Mouse (Mus musculus) hindbrain, embryonic 12.5 days (tissue): ENCODE measurements around the gene Itpr3. TPM values are rescaled to one million over a fixed set of nuclear protein-coding genes. Genes with fewer than 3 reads are reported as not detected.
A peak's percentile ranks its signal among the peaks of the same experiment; 100 is the strongest.

Experiments used
- ATAC-seq: fragments of 200-750 bp; cut with Nextera tagmentation; 2 replicates; pipeline ENCODE4 v1.8.0; 2017; ENCODE audit warnings: moderate TSS enrichment; ENCODE audit not compliant: low FRiP score
- H3K27ac ChIP-seq: fragments of 300-500 bp; sonication (generic); 2 replicates; pipeline ENCODE4 v1.5.1; 2016; ENCODE audit warnings: mild to moderate bottlenecking
- H3K27me3 ChIP-seq: fragments of 300-500 bp; sonication (generic); 2 replicates; pipeline ENCODE4 v1.6.1; 2016; ENCODE audit warnings: mild to moderate bottlenecking
- H3K36me3 ChIP-seq: fragments of 300-500 bp; sonication (generic); 2 replicates; pipeline ENCODE4 v1.6.1; 2016; ENCODE audit warnings: mild to moderate bottlenecking
- H3K4me1 ChIP-seq: fragments of 300-500 bp; sonication (generic); 2 replicates; pipeline ENCODE4 v1.6.1; 2016
- H3K4me2 ChIP-seq: fragments of 300-500 bp; sonication (generic); replicated peaks from 2 replicates; pipeline ENCODE4 v1.6.1; 2016; ENCODE audit warnings: mild to moderate bottlenecking
- H3K4me3 ChIP-seq: fragments of 300-500 bp; sonication (generic); 2 replicates; pipeline ENCODE4 v1.5.1; 2016; ENCODE audit warnings: mild to moderate bottlenecking
- H3K9ac ChIP-seq: fragments of 300-500 bp; sonication (generic); 2 replicates; pipeline ENCODE4 v1.6.1; 2016; ENCODE audit warnings: mild to moderate bottlenecking, moderate library complexity
- H3K9me3 ChIP-seq: fragments of 300-500 bp; sonication (generic); replicated peaks from 2 replicates; pipeline ENCODE4 v1.6.1; 2016; ENCODE audit warnings: mild to moderate bottlenecking
- WGBS: fragments of 180-500 bp; shearing (Covaris S2); methylation state at CpG from one replicate; pipeline ENCODE4 v1.1.7; 2016; 5-methylcytosine and 5-hydroxymethylcytosine counted together
- polyA plus RNA-seq: library from polyadenylated mRNA; unstranded; fragments of >200 nt; fragmentation: Nextera tagmentation; extraction: Ambion mirVana; gene quantifications from 2 replicates; pipeline ENCODE4 v1.2.1, GENCODE M21; 2016

Itpr3 gene
- polyA plus RNA-seq, 1 experiment from 2014 or later = 2.8 TPM

GRCm38 (mm10) chr17:27123813-27124375 is 66.8 kb downstream of the Itpr3 start:
- Histone ChIP-seq H3K4me3 (no peak overlapping the region), H3K36me3 (peaks cover 22% of the 10 kb centered on the region), H3K4me1 (peaks cover 31% of the 10 kb centered on the region), H3K27me3 (peaks cover 12% of the 10 kb centered on the region; the same call in 1 of the 2 replicates), H3K9me3 (no peaks in the 10 kb centered on the region), H3K4me2 (no peak overlapping the region), H3K27ac (no peak overlapping the region), H3K9ac (no peak overlapping the region)
- ATAC-seq = no peak
- 79% methylated on average over 7 of the region's 7 CpGs for WGBS

GRCm38 (mm10) chr17:27125185-27125584 is 68.1 kb downstream of the Itpr3 start:
- Histone ChIP-seq H3K27ac (no peak overlapping the region; the same call in 1 of the 2 replicates), H3K4me3 (no peak overlapping the region), H3K4me2 (no peak overlapping the region), H3K27me3 (peaks cover 10% of the 10 kb centered on the region; the same call in 1 of the 2 replicates), H3K36me3 (peaks cover 22% of the 10 kb centered on the region), H3K9me3 (no peaks in the 10 kb centered on the region), H3K9ac (no peak overlapping the region), H3K4me1 (peaks cover 35% of the 10 kb centered on the region)
- no peak for ATAC-seq
- WGBS = 30% methylated on average over 12 of the region's 12 CpGs

GRCm38 (mm10) chr17:27125669-27126202 is 68.6 kb downstream of the Itpr3 start:
- Histone ChIP-seq H3K4me2 (no peak overlapping the region), H3K9ac (no peak overlapping the region), H3K9me3 (no peaks in the 10 kb centered on the region), H3K4me1 (peaks cover 35% of the 10 kb centered on the region), H3K4me3 (no peak overlapping the region), H3K27me3 (peaks cover 8% of the 10 kb centered on the region; the same call in 1 of the 2 replicates), H3K36me3 (peaks cover 22% of the 10 kb centered on the region), H3K27ac (no peak overlapping the region)
- 82% methylated on average over 11 of the region's 11 CpGs for WGBS
- ATAC-seq = no peak

- 0 out of 2 replicates have a peak overlapping the region, but pooled peaks have one; percentile 1 for H3K9ac ChIP-seq
- H3K36me3 ChIP-seq = peaks cover 17% of the 10 kb centered on the region
- H3K4me2 ChIP-seq = no peak overlapping the region
- H3K4me1 ChIP-seq = peaks cover 38% of the 10 kb centered on the region
- no peaks in the 10 kb centered on the region for H3K27me3 ChIP-seq
- no peaks in the 10 kb centered on the region for H3K9me3 ChIP-seq
- no peak overlapping the region for H3K27ac ChIP-seq
- whole genome bisulfite sequencing = 81% methylated on average over 10 of the region's 10 CpGs
- H3K4me3 ChIP-seq = no peak overlapping the region
- no peak for ATAC-seq
Measured at GRCm38 (mm10) chr17:27126974-27127373, 69.9 kb downstream of the Itpr3 start.

GRCm38 (mm10) chr17:27128189-27128588 is 71.1 kb downstream of the Itpr3 start:
- no peak for ATAC-seq
- peaks cover 48% of the 10 kb centered on the region for H3K4me1 ChIP-seq
- no peak overlapping the region for H3K4me2 ChIP-seq
- WGBS = 92% methylated on average over 5 of the region's 5 CpGs
- no peak overlapping the region for H3K27ac ChIP-seq
- no peak overlapping the region for H3K9ac ChIP-seq
- peaks cover 9% of the 10 kb centered on the region for H3K36me3 ChIP-seq
- no peaks in the 10 kb centered on the region for H3K27me3 ChIP-seq
- no peaks in the 10 kb centered on the region for H3K9me3 ChIP-seq
- no peak overlapping the region for H3K4me3 ChIP-seq

- Histone ChIP-seq H3K27me3 (no peaks in the 10 kb centered on the region), H3K4me2 (no peak overlapping the region), H3K27ac (no peak overlapping the region), H3K9me3 (no peaks in the 10 kb centered on the region), H3K4me3 (no peak overlapping the region), H3K36me3 (peaks cover under 1% of the 10 kb centered on the region), H3K9ac (peak overlapping the region; percentile 42; the same call in 1 of the 2 replicates), H3K4me1 (peaks cover 54% of the 10 kb centered on the region)
- no peak for ATAC-seq
- WGBS = 80% methylated on average over 13 of the region's 13 CpGs
Measured at GRCm38 (mm10) chr17:27129291-27129690, 72.2 kb downstream of the Itpr3 start.

- ATAC-seq = no peak
- Histone ChIP-seq H3K27ac (peak overlapping the region; percentile 60; the same call in 1 of the 2 replicates), H3K27me3 (peaks cover 2% of the 10 kb centered on the region; the same call in 1 of the 2 replicates), H3K9ac (peak overlapping the region; percentile 42; the same call in 1 of the 2 replicates), H3K9me3 (no peaks in the 10 kb centered on the region), H3K4me3 (no peak overlapping the region), H3K4me2 (no peak overlapping the region), H3K36me3 (no peaks in the 10 kb centered on the region; the same call in 1 of the 2 replicates), H3K4me1 (peaks cover 55% of the 10 kb centered on the region)
- 84% methylated on average over 7 of the region's 7 CpGs for WGBS
Measured at GRCm38 (mm10) chr17:27129819-27130218, 72.7 kb downstream of the Itpr3 start.

GRCm38 (mm10) chr17:27130246-27130645 is 73.1 kb downstream of the Itpr3 start:
- Histone ChIP-seq H3K9ac (peak overlapping the region; percentile 27; the same call in 1 of the 2 replicates), H3K36me3 (no peaks in the 10 kb centered on the region; the same call in 1 of the 2 replicates), H3K27me3 (peaks cover 5% of the 10 kb centered on the region; the same call in 1 of the 2 replicates), H3K9me3 (no peaks in the 10 kb centered on the region), H3K4me3 (no peak overlapping the region), H3K4me1 (peaks cover 55% of the 10 kb centered on the region), H3K4me2 (no peak overlapping the region), H3K27ac (peak overlapping the region; percentile 60)
- no peak for ATAC-seq
- 55% methylated on average over 9 of the region's 9 CpGs for WGBS

GRCm38 (mm10) chr17:27131240-27131665 is 74.1 kb downstream of the Itpr3 start:
- Histone ChIP-seq H3K4me3 (no peak overlapping the region), H3K4me1 (peaks cover 50% of the 10 kb centered on the region), H3K9ac (peak overlapping the region; percentile 19; the same call in 1 of the 2 replicates), H3K36me3 (no peaks in the 10 kb centered on the region), H3K4me2 (no peak overlapping the region), H3K9me3 (no peaks in the 10 kb centered on the region), H3K27ac (no peak overlapping the region), H3K27me3 (peaks cover 7% of the 10 kb centered on the region; the same call in 1 of the 2 replicates)
- WGBS = 85% methylated on average over 10 of the region's 10 CpGs
- no peak for ATAC-seq

GRCm38 (mm10) chr17:27132238-27132637 is 75.1 kb downstream of the Itpr3 start:
- no peaks in the 10 kb centered on the region for H3K36me3 ChIP-seq
- H3K9ac ChIP-seq = no peak overlapping the region
- H3K4me1 ChIP-seq = peaks cover 50% of the 10 kb centered on the region
- no peak for ATAC-seq
- 90% methylated on average over 10 of the region's 10 CpGs for whole genome bisulfite sequencing
- no peak overlapping the region for H3K4me2 ChIP-seq
- H3K27me3 ChIP-seq = peaks cover 7% of the 10 kb centered on the region; the same call in 1 of the 2 replicates
- H3K9me3 ChIP-seq = no peaks in the 10 kb centered on the region
- no peak overlapping the region for H3K4me3 ChIP-seq
- no peak overlapping the region for H3K27ac ChIP-seq

GRCm38 (mm10) chr17:27133551-27134141 is 76.5 kb downstream of the Itpr3 start, which contains the start of gene Uqcc2:
Gene Uqcc2 (minus strand): TSS chr17:27133916.
- Histone ChIP-seq H3K9ac (peak within 1 kb of the TSS; percentile 78), H3K27ac (peak within 1 kb of the TSS; percentile 87), H3K4me3 (peak within 1 kb of the TSS; percentile 71), H3K4me1 (peaks cover 49% of the 10 kb centered on the region), H3K4me2 (peak within 1 kb of the TSS; percentile 52), H3K36me3 (no peaks in the 10 kb centered on the region), H3K9me3 (no peaks in the 10 kb centered on the region), H3K27me3 (peaks cover 7% of the 10 kb centered on the region; the same call in 1 of the 2 replicates)
- WGBS = under 1% methylated on average over 46 of the region's 46 CpGs
- peak; percentile 91 for ATAC-seq

GRCm38 (mm10) chr17:27134187-27134586 is 77.1 kb downstream of the Itpr3 start:
- Histone ChIP-seq H3K9ac (0 out of 2 replicates have a peak overlapping the region, but pooled peaks have one; percentile 29), H3K36me3 (no peaks in the 10 kb centered on the region), H3K9me3 (no peaks in the 10 kb centered on the region), H3K4me1 (peaks cover 52% of the 10 kb centered on the region), H3K27me3 (peaks cover 7% of the 10 kb centered on the region; the same call in 1 of the 2 replicates), H3K4me3 (peak overlapping the region; percentile 71), H3K4me2 (peak overlapping the region; percentile 52), H3K27ac (peak overlapping the region; percentile 87)
- 32% methylated on average over 8 of the region's 9 CpGs for WGBS
- ATAC-seq = peak; percentile 24
